In the genomic region with DNA sequence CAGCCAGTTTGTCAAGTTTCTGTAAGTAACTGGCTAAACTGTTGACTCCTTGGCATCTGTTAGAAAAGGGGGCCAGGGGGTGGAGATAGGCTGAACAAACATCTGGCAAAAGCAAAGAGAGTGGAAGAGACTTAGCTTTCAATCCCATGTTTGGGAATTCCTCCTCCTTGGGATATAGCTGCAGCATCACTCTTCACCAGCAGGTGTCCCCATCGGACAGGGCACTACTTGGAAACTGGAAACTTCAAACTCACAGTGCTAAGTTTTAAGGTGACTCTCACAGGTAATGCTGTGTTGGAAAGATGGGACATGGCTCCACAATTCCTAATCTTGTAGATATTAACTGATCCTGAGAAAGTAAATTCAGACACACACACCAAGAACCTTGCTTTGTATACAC, we compare ENCODE assay signal across 9 mouse cellular contexts. TPM values are rescaled to one million over a fixed set of nuclear protein-coding genes. Genes with fewer than 3 reads are reported as not detected.
A peak's percentile ranks its signal among the peaks of the same experiment; 100 is the strongest.
DNase-seq lines count a peak whose midpoint lies in the region; ATAC-seq lines count a peak whose summit lies in the region.
"Had no signal": no experiment of that assay in that cellular context is flagged by ENCODE, and none has a peak within 500 bp of the region (broad histone marks: within the 10 kb centered on the region; RNA-seq: fewer than 3 reads in every experiment).

No protein-coding gene starts in this region.

- no peaks in the 10 kb centered on the region for H3K27me3 ChIP-seq in hindbrain, embryonic 10.5 days (ENCODE audit: insufficient read depth, poor library complexity, severe bottlenecking)
- no peaks in the 10 kb centered on the region for H3K27me3 ChIP-seq in hindbrain, embryonic 12.5 days
- no peaks in the 10 kb centered on the region for H3K27me3 ChIP-seq in forebrain, embryonic 11.5 days (ENCODE audit: control insufficient read depth, insufficient read depth, low read length)
- no peaks in the 10 kb centered on the region for H3K27me3 ChIP-seq in splenic B cell, adult 2 months (ENCODE audit: control insufficient read depth, insufficient read depth, low read length, poor library complexity, severe bottlenecking)
- H3K27me3 ChIP-seq: megakaryocyte, embryonic 14.5 days had no signal

- H3K9me3 ChIP-seq in hindbrain, embryonic 10.5 days, result no peaks in the 10 kb centered on the region
- no peaks in the 10 kb centered on the region for H3K9me3 ChIP-seq in hindbrain, embryonic 12.5 days (replicated peaks)
- no peaks in the 10 kb centered on the region for H3K9me3 ChIP-seq in forebrain, embryonic 11.5 days (ENCODE audit: control insufficient read depth, low read length)
- H3K9me3 ChIP-seq: megakaryocyte, embryonic 14.5 days had no signal

- ATAC-seq in hindbrain, embryonic 12.5 days (ENCODE audit: low FRiP score), result no peak
- no peak for ATAC-seq in forebrain, embryonic 11.5 days (replicated peaks; ENCODE audit: low FRiP score)
- ATAC-seq in megakaryocyte, adult 5-6 weeks (ENCODE audit: poor library complexity, severe bottlenecking), result peak; percentile 79

- H3K27ac ChIP-seq in hindbrain, embryonic 10.5 days, result no peak overlapping the region
- no peak overlapping the region for H3K27ac ChIP-seq in hindbrain, embryonic 12.5 days
- no peak overlapping the region for H3K27ac ChIP-seq in forebrain, embryonic 11.5 days (ENCODE audit: low read depth, low read length)

- no peak overlapping the region for H3K9ac ChIP-seq in hindbrain, embryonic 12.5 days
- H3K9ac ChIP-seq in forebrain, embryonic 11.5 days (ENCODE audit: low read length), result no peak overlapping the region

- 0% methylated on average over 1 of the region's 1 CpGs for WGBS in hindbrain, embryonic 10.5 days
- WGBS in hindbrain, embryonic 12.5 days, result 3% methylated on average over 1 of the region's 1 CpGs
- WGBS in forebrain, embryonic 11.5 days, result 0% methylated on average over 1 of the region's 1 CpGs

- DNase-seq in hindbrain, embryonic 10.5 days (ENCODE audit: low spot score), result peak; percentile 59
- peak; percentile 68 for DNase-seq in brain, adult 2 months (ENCODE audit: low read depth, low spot score)
- peak; percentile 75 for DNase-seq in forebrain, embryonic 11.5 days (ENCODE audit: low spot score)
- DNase-seq in heart, postnatal 4 days, result peak; percentile 84
- peak; percentile 52 to 73 for DNase-seq in layer of hippocampus, postnatal 14 days (ENCODE audit: low spot score in 2 of 2)
- peak; percentile 29 for DNase-seq in splenic B cell, adult 2 months (ENCODE audit: low read depth, low spot score)

- H3K36me3 ChIP-seq in hindbrain, embryonic 10.5 days, result peaks cover 44% of the 10 kb centered on the region
- H3K36me3 ChIP-seq in hindbrain, embryonic 12.5 days, result peaks cover 6% of the 10 kb centered on the region; the same call in 1 of the 2 replicates
- no peaks in the 10 kb centered on the region; the same call in 1 of the 2 replicates for H3K36me3 ChIP-seq in forebrain, embryonic 11.5 days (ENCODE audit: control insufficient read depth, insufficient read depth, low read length)
- no peaks in the 10 kb centered on the region for H3K36me3 ChIP-seq in splenic B cell, adult 2 months (ENCODE audit: control insufficient read depth, insufficient read depth, low read length, poor library complexity, severe bottlenecking)

- H3K4me2 ChIP-seq in hindbrain, embryonic 12.5 days (replicated peaks), result no peak overlapping the region
- no peak overlapping the region for H3K4me2 ChIP-seq in forebrain, embryonic 11.5 days (ENCODE audit: low read depth, low read length, severe bottlenecking)

- H3K4me1 ChIP-seq in hindbrain, embryonic 10.5 days (replicated peaks), result no peaks in the 10 kb centered on the region
- no peaks in the 10 kb centered on the region for H3K4me1 ChIP-seq in hindbrain, embryonic 12.5 days
- no peaks in the 10 kb centered on the region for H3K4me1 ChIP-seq in forebrain, embryonic 11.5 days (replicated peaks; ENCODE audit: control insufficient read depth, insufficient read depth, low read length)

- no peak overlapping the region for H3K4me3 ChIP-seq in hindbrain, embryonic 10.5 days
- no peak overlapping the region for H3K4me3 ChIP-seq in hindbrain, embryonic 12.5 days
- H3K4me3 ChIP-seq in forebrain, embryonic 11.5 days (ENCODE audit: low read depth, low read length), result no peak overlapping the region
- H3K4me3 ChIP-seq: megakaryocyte, embryonic 14.5 days had no signal

RNA-seq across cellular contexts. Expression of a gene that starts 46.6 kb away (rescaled TPM):
- polyA plus RNA-seq in hindbrain, embryonic 10.5 days (2016; fragmentation: Nextera tagmentation; extraction: Ambion mirVana), result 12.0 and 14.3 TPM in 2 replicates
- polyA plus RNA-seq in hindbrain, embryonic 12.5 days (2016; fragmentation: Nextera tagmentation; extraction: Ambion mirVana), result 14.0 and 15.2 TPM in 2 replicates
- 9.6 and 10.2 TPM in 2 replicates for polyA plus RNA-seq in forebrain, embryonic 11.5 days (2014; fragmentation: Nextera tagmentation; extraction: Ambion mirVana)
- 1 to 10 TPM; 4.9 to 5.0 TPM for total RNA-seq in heart, postnatal 4 days (2021)
- 10 to 100 TPM in 1 of 2 experiments, 1 to 10 TPM in 1; 9.7 to 10.3 TPM for total RNA-seq in layer of hippocampus, postnatal 14 days (2021)
- total RNA-seq in megakaryocyte, adult 5-6 weeks (2015), result 7.9 and 11.0 TPM in 2 replicates
- total RNA-seq in megakaryocyte, adult 5-6 weeks (2017), result 10.9 and 11.0 TPM in 2 replicates

RNA-seq across cellular contexts. Expression of a gene that starts 47.0 kb away (rescaled TPM):
- polyA plus RNA-seq in hindbrain, embryonic 10.5 days (2016; fragmentation: Nextera tagmentation; extraction: Ambion mirVana), result 11.4 and 14.7 TPM in 2 replicates
- polyA plus RNA-seq in hindbrain, embryonic 12.5 days (2016; fragmentation: Nextera tagmentation; extraction: Ambion mirVana), result 16.5 and 20.0 TPM in 2 replicates
- 9.4 and 10.2 TPM in 2 replicates for polyA plus RNA-seq in forebrain, embryonic 11.5 days (2014; fragmentation: Nextera tagmentation; extraction: Ambion mirVana)
- total RNA-seq in heart, postnatal 4 days (2021), result 10 to 100 TPM; 13.9 to 15.9 TPM
- total RNA-seq in layer of hippocampus, postnatal 14 days (2021), result 10 to 100 TPM; 21.0 to 22.3 TPM
- total RNA-seq in megakaryocyte, adult 5-6 weeks (2015), result 5.1 and 9.5 TPM in 2 replicates
- total RNA-seq in megakaryocyte, adult 5-6 weeks (2017), result 8.7 and 10.9 TPM in 2 replicates

RNA-seq across cellular contexts. Expression of a gene that starts 55.2 kb away (rescaled TPM):
- 27.0 and 31.4 TPM in 2 replicates for polyA plus RNA-seq in hindbrain, embryonic 10.5 days (2016; fragmentation: Nextera tagmentation; extraction: Ambion mirVana)
- 27.2 and 27.5 TPM in 2 replicates for polyA plus RNA-seq in hindbrain, embryonic 12.5 days (2016; fragmentation: Nextera tagmentation; extraction: Ambion mirVana)
- 39.1 and 43.1 TPM in 2 replicates for polyA plus RNA-seq in forebrain, embryonic 11.5 days (2014; fragmentation: Nextera tagmentation; extraction: Ambion mirVana)
- total RNA-seq in heart, postnatal 4 days (2021), result 1 to 10 TPM; 9.4 to 9.9 TPM
- 1 to 10 TPM; 6.1 to 7.7 TPM for total RNA-seq in layer of hippocampus, postnatal 14 days (2021)
- 17.0 and 18.0 TPM in 2 replicates for total RNA-seq in megakaryocyte, adult 5-6 weeks (2015)
- total RNA-seq in megakaryocyte, adult 5-6 weeks (2017), result 7.6 and 10.2 TPM in 2 replicates

RNA-seq across cellular contexts. Expression of a gene that starts 55.3 kb away (rescaled TPM):
- polyA plus RNA-seq in hindbrain, embryonic 10.5 days (2016; fragmentation: Nextera tagmentation; extraction: Ambion mirVana), result 27.3 and 28.3 TPM in 2 replicates
- polyA plus RNA-seq in hindbrain, embryonic 12.5 days (2016; fragmentation: Nextera tagmentation; extraction: Ambion mirVana), result 20.4 and 22.8 TPM in 2 replicates
- 24.9 and 27.5 TPM in 2 replicates for polyA plus RNA-seq in forebrain, embryonic 11.5 days (2014; fragmentation: Nextera tagmentation; extraction: Ambion mirVana)
- total RNA-seq in heart, postnatal 4 days (2021), result 10 to 100 TPM in 1 of 2 experiments, 1 to 10 TPM in 1; 7.3 to 14.9 TPM
- 1 to 10 TPM; 2.9 to 3.5 TPM for total RNA-seq in layer of hippocampus, postnatal 14 days (2021)
- total RNA-seq in megakaryocyte, adult 5-6 weeks (2015), result 23.1 and 31.6 TPM in 2 replicates
- 24.5 and 38.9 TPM in 2 replicates for total RNA-seq in megakaryocyte, adult 5-6 weeks (2017)

Comparison
In these comparisons a context has a peak if more than half of its experiments do, and no peak if none do; other contexts are left out.
1. DNase-seq: peak in every context shown above with its lines; median percentile 84 in heart, postnatal 4 days; 75 in forebrain, embryonic 11.5 days; 68 in brain, adult 2 months; 62 in layer of hippocampus, postnatal 14 days; 59 in hindbrain, embryonic 10.5 days; 29 in splenic B cell, adult 2 months.